Mouse (Mus musculus): ENCODE results near the gene Spg7.
A peak's percentile ranks its signal among the peaks of the same experiment; 100 is the strongest.
"Not testable (repeated sequence)": the region's sequence is repeated elsewhere in the genome, so short reads cannot be mapped to it uniquely, and the experiment has no call there.

Gene Spg7

GRCm38 (mm10) chr8:123062721-123063120, at the start of gene Spg7:
TSS of gene Spg7 (plus strand) at chr8:123062942.
- DNase-seq (ENCODE audit: low spot score), result no peak

- no peak for DNase-seq (ENCODE audit: low spot score)
Observed at GRCm38 (mm10) chr8:123014429-123014828, 48.3 kb upstream of the Spg7 start.

GRCm38 (mm10) chr8:123015074-123015473, 47.7 kb upstream of the Spg7 start:
- no peak for DNase-seq (ENCODE audit: low spot score)

GRCm38 (mm10) chr8:123017143-123017542, 45.6 kb upstream of the Spg7 start:
- DNase-seq (ENCODE audit: low spot score), result no peak

- DNase-seq (ENCODE audit: low spot score), result no peak
Observed at GRCm38 (mm10) chr8:123018484-123019164, 44.1 kb upstream of the Spg7 start.

- no peak for DNase-seq (ENCODE audit: low spot score)
Observed at GRCm38 (mm10) chr8:123020084-123020483, 42.7 kb upstream of the Spg7 start.

- DNase-seq (ENCODE audit: low spot score), result no peak
Observed at GRCm38 (mm10) chr8:123020859-123021258, 41.9 kb upstream of the Spg7 start.

- DNase-seq (ENCODE audit: low spot score), result peak; percentile 39
Observed at GRCm38 (mm10) chr8:123021259-123021658, 41.5 kb upstream of the Spg7 start.

GRCm38 (mm10) chr8:123022727-123023126, 40.0 kb upstream of the Spg7 start:
- no peak for DNase-seq (ENCODE audit: low spot score)

- DNase-seq (ENCODE audit: low spot score), result no peak
Observed at GRCm38 (mm10) chr8:123024226-123024625, 38.5 kb upstream of the Spg7 start.

- no peak for DNase-seq (ENCODE audit: low spot score)
Observed at GRCm38 (mm10) chr8:123025951-123026351, 36.8 kb upstream of the Spg7 start.

- no peak for DNase-seq (ENCODE audit: low spot score)
Observed at GRCm38 (mm10) chr8:123027786-123028185, 35.0 kb upstream of the Spg7 start.

- DNase-seq (ENCODE audit: low spot score), result not testable (repeated sequence)
Observed at GRCm38 (mm10) chr8:123030091-123030490, 32.7 kb upstream of the Spg7 start.

- DNase-seq (ENCODE audit: low spot score), result no peak
Observed at GRCm38 (mm10) chr8:123031321-123031978, 31.3 kb upstream of the Spg7 start.

- DNase-seq (ENCODE audit: low spot score), result no peak
Observed at GRCm38 (mm10) chr8:123032730-123033129, 30.0 kb upstream of the Spg7 start.

GRCm38 (mm10) chr8:123033431-123033830, 29.3 kb upstream of the Spg7 start:
- no peak for DNase-seq (ENCODE audit: low spot score)

GRCm38 (mm10) chr8:123034171-123034570, 28.6 kb upstream of the Spg7 start:
- no peak for DNase-seq (ENCODE audit: low spot score)

- DNase-seq (ENCODE audit: low spot score), result no peak
Observed at GRCm38 (mm10) chr8:123036956-123037355, 25.8 kb upstream of the Spg7 start.

- no peak for DNase-seq (ENCODE audit: low spot score)
Observed at GRCm38 (mm10) chr8:123037487-123037886, 25.3 kb upstream of the Spg7 start.

- no peak for DNase-seq (ENCODE audit: low spot score)
Observed at GRCm38 (mm10) chr8:123038351-123038750, 24.4 kb upstream of the Spg7 start.

GRCm38 (mm10) chr8:123039376-123040109, 23.2 kb upstream of the Spg7 start:
- no peak for DNase-seq (ENCODE audit: low spot score)

- no peak for DNase-seq (ENCODE audit: low spot score)
Observed at GRCm38 (mm10) chr8:123040110-123040650, 22.6 kb upstream of the Spg7 start.

All from urinary bladder, postnatal 25 days (tissue).